Mouse (Mus musculus) cerebellum, adult 11-12 months (tissue): ENCODE data around the gene Nhs.
A peak's percentile ranks its signal among the peaks of the same experiment; 100 is the strongest.
"Not testable (repeated sequence)": the region's sequence is repeated elsewhere in the genome, so short reads cannot be mapped to it uniquely, and the experiment has no call there.

ENCODE experiments used
- DNase-seq: peaks from one replicate; pipeline ENCODE4 v3.0.0; 2022

The Nhs gene

DNA sequence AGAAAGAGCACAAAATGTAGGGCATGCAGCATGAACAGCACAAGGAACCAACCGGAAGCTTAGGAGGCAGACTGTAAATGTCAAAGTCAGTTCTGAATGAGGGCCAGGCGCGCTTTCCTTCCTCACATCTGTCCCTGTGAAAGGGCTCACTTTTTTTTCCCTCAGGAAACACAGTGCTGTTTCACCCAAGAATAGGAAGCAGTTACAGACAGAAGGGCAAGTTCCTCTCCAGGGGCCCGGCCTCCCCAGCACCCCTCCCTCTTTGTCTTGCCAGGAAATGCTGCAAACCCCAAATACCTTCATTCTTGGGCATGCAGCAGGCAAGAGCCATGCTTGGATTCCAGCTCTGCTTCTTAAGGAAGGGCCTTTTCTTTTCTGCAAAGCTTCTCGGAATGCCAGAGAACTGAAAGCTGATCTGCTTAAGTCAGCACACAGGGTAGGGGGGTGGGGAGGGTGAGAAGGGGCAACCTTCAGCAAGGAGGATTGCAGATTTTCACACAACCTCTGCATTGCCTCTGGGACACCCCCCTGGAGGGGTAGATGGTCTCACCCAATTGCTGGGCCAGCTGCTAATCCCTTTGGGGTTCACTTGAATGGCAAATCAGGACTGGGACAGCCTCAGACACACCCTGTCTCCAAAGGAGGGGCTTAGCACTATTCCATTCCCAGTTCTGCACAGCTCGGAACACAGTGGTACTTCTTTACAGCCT is 233.4 kb downstream of the Nhs start:
- no peak for DNase-seq

DNA sequence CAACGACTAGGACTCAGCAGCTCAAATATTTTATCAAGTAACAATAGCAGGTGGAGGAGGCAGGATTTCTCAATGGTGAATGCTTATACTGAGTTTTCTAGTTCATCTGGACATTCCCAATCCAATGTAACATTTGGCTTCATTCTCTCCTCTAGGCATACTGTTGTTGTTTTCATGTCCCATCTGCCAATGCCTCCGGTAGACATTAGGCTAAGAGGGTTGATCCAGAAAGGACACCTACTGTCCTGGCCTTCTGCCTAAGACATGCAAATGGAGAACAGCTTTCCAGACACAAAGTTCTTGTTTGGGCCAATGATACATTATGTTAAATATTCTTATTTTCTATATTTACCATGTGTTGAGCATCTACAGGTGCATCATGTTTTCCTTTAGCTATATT is 236.9 kb downstream of the Nhs start:
- peak; percentile 44 for DNase-seq

DNA sequence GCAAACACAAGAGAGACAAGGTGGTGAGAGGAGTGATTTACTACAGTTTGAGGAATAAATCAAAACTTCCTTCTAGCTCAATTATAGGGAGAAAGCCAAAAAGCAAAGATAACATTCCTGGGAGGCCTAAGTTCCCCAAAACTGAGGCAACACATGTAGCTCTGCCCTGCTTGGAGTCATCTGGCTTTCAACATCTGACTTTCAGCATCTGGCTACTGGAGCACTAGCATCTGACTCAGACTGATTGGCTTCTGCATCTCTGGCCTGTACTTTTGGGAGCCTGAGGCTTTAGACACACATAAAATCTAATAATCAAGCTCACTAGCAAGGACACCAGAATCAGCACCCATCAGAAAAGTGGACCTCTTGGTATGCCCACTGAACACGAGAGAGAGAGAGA is 237.9 kb downstream of the Nhs start:
- DNase-seq, result no peak

DNA sequence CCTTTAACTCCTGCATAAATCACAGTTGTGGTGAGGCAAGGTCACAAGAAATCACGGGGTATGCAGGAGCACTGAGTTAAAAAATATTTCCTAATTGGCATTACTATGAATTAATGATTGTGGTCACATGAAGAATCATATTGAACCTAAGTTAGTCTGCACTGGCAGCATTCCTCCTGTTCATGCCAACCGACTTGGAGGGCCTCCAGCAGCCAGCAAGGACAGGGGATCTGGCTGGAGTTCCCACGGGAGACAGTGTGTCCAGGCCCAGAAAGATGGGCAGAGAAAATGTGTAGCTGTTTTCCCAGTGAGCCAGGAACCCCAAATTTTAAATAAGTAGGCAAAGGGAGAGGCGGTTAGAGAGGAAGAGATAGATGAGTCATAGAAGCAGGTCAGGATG is 249.6 kb downstream of the Nhs start:
- DNase-seq, result no peak

- DNase-seq, result no peak
These were observed 250.7 kb downstream of the Nhs start for GRCm38 (mm10) chrX:161908652-161909403.

GRCm38 (mm10) chrX:161907595-161908592 is 251.6 kb downstream of the Nhs start:
- no peak for DNase-seq

DNA sequence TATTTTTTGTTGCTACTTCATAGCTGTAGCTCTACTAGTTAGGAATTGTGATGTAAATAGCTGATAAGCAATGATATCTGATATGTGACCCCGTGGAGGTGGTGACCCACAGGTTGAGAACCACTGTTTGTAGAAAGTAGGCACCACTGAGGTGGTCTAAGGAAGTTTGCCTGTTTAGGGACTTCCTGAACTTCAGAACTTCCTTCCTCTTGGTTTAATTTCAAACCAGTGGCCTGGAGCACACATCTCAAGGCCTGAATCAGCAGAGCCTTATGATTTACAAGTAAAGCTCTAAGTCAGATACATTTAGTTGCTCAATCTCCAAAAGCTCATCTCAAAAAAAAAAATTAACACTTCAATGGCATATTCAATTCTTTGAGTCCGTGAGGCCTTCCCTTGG is 265.1 kb downstream of the Nhs start:
- no peak for DNase-seq

- no peak for DNase-seq
These were observed 275.9 kb downstream of the Nhs start for GRCm38 (mm10) chrX:161883661-161884060.

DNA sequence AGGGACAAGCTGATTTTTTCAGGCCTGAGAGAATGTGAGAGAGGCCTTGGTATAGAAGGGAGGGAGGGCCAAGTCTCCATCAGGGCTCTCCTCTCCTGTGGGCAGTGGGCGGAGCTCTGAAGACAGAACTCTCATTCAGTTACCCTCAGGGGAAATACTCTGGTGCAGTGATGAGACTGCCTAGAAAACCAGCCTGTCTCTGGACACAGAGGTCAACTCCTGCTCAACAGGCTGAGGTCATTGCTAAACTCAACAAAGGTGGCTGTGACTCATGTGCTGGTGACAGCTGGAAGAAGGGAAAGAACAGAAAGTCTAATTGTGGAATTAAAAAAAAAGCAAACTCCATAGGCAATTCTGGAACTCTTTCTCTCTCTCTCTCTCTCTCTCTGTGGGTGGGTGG is 282.4 kb downstream of the Nhs start:
- no peak for DNase-seq

DNA sequence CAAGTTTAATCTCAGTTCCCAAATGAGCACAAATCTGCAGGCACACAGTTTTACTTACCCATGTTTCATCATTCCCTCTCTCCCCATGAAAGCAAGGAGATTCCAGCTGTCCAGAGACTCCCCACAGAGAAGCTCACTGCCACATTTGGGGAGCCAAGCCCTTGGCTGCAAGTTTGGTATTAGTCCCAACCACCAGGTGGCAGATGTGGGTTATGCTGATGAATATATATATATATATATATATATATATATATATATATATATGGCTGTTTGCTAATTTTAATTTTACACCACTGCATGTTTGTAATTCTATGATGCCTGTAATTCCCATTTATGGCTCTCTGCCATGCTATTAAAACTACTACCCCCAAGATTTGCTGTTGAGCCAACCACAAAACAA is 286.0 kb downstream of the Nhs start:
- peak; percentile 4 for DNase-seq

- DNase-seq, result no peak
These were observed 288.2 kb downstream of the Nhs start for GRCm38 (mm10) chrX:161871306-161871705.

- no peak for DNase-seq
These were observed 303.9 kb downstream of the Nhs start for GRCm38 (mm10) chrX:161855630-161856029.

DNA sequence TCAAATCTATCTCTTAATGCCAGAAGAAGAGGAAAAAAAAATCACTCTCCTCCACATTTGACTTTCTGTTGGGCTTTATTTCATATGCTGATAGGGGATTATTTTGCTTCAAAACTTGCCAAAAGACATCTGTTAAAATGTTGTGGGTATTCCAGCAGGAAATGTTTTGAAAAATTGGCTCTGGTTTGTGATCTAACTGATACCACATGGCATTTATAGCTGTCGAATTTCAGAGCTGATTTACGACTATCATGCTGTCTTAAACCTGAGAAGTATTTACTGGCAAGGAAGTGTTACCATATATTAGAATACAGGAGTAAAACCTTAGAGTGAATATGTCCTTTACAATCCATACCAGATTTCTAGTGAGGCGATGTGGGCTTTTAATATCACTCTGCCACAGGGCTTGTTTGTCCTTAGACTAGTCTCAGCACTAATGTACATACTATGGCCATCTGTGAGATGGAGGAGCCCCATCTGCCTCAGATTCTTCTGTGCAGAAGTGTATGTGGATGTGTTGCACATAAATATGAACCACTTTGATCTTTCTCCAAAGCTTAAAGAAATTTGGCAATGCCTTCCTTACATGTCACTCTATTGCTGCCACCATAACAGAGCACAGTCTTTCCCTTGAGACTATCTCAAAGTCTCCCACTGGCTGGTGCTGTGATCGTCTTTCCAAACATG is 305.8 kb downstream of the Nhs start:
- no peak for DNase-seq

- DNase-seq, result not testable (repeated sequence)
These were observed 333.3 kb downstream of the Nhs start for GRCm38 (mm10) chrX:161826186-161826585.

DNA sequence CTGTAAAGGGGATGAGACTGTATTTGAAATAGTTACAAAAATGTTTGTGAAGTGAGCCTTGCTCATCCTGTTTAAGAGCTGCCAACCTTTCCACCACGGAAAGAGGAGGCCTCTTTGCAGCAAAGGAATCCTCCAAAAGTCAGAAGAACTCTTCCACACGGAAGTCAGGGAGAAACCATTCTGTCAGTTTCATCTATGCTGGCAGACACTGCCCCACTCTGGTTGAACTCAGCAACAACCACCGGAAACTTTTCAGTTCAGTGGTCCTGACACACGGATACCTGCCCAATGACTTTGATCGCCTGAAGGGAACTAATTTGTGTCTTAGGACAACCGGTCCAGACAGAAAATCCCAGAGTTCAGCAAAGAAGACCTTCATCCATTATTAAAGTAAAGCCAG is 369.3 kb downstream of the Nhs start:
- no peak for DNase-seq
